Mouse (Mus musculus) mouse trophoblast stem cell (cell line): ENCODE data around the gene Rela.

ENCODE experiments used
- in situ Hi-C, 2 experiments: fragments of 300-500 bp; cut with MseI, MboI; formaldehyde crosslinking; loops; 2 replicates in 1 of 2; 3 replicates in 1 of 2; pipeline ENCODE4 v1.15.1; 2025

The Rela gene

GRCm38 (mm10) chr19:5637069-5638047 lies at the start of gene Rela:
Gene Rela, plus strand, starts transcription at chr19:5637483.
- in situ Hi-C loops: no loop called here

- in situ Hi-C loops: no loop called here
These were observed 48.1 kb upstream of the Rela start for GRCm38 (mm10) chr19:5589159-5589558.

DNA sequence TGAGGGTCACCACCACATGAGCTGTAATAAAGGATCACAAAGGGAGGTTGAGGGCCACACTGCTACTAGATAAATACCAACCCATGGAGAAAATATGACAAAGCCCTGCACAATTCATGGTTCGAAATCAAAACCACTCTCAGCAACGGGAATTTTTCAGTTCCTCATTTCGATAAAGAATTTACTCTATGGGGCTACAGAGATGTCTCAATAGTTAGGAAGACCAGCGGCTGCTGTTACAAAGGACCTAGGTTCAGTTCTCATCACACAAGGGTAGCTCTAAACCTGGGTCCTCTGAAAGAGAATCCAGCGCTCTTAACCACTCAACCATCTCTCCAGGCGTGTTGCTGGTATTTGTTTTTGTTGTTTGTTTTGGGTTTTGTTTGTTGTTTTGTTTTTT lies 45.4 kb upstream of the Rela start:
- in situ Hi-C loops: no loop called here

DNA sequence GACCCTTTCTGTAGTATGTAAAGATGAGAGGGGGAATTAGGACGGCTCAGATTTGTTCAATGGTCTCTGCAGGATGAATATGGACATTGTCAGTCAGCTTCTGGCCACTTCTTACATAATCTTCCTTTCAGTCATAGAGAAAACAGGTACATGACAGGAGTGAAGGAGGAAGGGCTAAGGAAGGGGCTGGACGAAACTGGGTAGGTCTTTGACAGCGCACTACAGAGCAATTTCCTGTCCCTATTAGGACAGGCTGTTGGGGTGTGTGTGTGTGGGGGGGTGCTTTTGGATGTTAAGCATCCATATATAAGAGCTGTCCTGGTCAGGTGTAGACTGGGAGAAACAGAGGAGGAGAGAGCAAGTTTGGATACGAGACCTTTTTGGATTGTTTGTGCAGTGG lies 38.1 kb upstream of the Rela start:
- in situ Hi-C loops: no loop called here

DNA sequence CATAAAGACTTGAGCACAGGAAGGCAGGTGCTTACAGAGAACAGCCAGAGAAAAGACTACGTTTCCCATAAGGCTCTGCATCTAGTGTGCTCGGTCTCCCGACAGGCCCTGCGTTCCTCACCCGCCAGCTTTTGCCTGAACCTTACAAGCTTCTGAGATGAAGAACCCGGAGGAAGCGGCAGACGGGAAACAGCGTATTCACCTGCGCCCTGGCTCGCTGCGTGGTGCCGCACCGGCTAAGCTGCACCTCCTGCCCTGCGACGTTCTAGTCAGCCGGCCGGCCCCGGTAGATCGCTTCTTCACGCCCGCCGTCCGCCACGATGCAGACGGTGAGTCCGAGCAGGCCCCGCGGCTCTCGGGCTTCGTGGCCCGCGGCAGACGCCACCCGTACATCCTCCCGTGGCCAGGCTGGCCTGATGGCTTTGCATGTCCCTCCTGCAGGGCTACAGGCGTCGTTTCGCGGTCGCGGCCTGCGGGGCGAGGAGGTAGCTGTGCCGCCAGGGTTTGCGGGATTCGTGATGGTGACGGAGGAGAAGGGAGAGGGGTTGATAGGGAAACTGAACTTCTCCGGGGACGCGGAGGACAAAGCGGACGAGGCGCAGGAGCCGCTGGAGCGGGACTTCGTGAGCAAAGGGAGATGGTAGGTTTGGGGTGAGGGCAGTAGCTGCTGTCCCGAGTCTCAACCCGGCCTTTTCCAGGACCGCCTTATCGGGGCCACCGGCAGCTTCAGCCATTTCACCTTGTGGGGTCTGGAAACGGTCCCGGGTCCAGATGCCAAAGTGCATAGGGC lies 35.3 kb upstream of the Rela start, which contains the start of gene Rnaseh2c:
Gene Rnaseh2c, plus strand, starts transcription at position 122 of the 790 bp plus-strand sequence.
- in situ Hi-C loops: no loop called here

DNA sequence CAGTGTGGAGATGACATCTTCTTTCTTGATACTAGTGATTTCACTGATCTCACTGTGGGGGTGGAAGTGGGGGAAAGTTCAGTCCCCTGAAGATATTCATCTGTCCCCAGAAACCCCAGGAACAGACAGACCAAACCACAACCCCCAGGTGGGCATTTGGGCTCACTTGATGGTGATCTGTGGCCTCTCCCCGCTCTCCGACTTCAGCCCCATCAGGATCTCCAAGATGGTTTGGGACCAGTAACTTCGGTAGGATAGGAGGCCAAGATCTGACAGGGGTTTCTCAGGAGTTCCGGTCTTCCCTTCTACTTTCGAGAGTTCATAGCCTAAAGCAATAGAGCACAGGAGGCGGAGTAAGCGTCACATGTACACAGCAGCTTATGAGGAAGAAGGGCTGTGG lies 33.6 kb upstream of the Rela start:
- in situ Hi-C loops: no loop called here

GRCm38 (mm10) chr19:5605126-5605525 lies 32.2 kb upstream of the Rela start:
- in situ Hi-C loops: no loop called here

DNA sequence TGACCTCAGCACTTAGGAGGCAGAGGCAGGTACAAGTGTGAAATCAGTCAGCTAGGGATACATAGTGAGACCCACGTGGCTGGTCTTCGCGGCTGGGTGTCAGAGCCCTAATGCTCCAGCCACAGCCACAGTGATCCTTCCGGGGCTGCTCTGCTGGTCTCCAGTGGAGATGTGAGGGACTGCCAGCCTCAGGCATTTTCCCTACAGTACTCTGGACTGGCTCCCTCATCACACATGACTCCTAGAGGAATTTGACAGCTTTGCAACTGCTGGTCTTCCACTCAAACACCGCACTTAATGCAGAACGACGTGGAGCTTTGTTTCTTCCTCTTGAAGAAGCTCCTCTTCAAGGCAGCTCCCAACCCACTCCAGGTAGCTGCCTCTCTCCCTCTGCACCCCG lies 31.1 kb upstream of the Rela start:
- in situ Hi-C loops: no loop called here

GRCm38 (mm10) chr19:5607705-5608410 lies 29.4 kb upstream of the Rela start:
- in situ Hi-C loops: no loop called here

DNA sequence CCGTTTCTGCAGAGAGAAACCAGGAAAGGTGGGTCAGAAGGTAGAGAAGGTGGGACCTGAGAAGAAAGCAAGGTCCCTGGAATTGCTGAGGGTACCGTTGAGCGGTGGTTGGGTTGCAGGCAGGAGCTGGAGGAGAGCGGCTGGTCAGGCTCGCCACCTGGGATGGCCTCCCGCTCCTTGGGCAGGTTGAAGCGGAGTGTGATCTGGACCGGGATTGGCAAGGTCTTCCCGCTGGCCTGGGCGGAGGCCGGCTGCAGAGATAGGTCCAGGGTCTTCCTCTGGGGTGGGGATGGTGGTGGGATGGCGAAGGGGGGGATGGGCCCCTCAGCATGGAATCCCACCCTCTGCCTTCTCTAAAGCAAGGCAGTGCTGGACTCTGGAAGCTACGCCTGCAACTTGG lies 28.6 kb upstream of the Rela start:
- in situ Hi-C loops: no loop called here

DNA sequence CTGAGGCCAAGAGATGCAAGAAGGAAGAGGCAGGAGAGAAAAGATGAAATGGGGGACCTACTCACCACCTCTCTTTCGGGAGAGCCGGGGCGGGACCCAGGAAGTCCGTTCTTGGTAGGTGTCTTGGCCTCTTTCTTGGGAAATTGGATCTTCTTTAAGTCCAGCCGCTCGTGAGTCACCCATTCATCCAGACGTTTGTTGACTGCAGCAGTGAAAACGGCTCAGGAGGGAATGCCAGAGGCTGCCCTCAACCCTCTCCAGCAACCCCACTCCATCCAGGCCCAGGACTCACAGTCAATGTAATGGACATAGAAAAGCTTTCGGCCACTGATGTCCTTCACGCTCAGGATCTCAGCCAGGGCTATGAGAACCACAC lies 28.1 kb upstream of the Rela start:
- in situ Hi-C loops: no loop called here

DNA sequence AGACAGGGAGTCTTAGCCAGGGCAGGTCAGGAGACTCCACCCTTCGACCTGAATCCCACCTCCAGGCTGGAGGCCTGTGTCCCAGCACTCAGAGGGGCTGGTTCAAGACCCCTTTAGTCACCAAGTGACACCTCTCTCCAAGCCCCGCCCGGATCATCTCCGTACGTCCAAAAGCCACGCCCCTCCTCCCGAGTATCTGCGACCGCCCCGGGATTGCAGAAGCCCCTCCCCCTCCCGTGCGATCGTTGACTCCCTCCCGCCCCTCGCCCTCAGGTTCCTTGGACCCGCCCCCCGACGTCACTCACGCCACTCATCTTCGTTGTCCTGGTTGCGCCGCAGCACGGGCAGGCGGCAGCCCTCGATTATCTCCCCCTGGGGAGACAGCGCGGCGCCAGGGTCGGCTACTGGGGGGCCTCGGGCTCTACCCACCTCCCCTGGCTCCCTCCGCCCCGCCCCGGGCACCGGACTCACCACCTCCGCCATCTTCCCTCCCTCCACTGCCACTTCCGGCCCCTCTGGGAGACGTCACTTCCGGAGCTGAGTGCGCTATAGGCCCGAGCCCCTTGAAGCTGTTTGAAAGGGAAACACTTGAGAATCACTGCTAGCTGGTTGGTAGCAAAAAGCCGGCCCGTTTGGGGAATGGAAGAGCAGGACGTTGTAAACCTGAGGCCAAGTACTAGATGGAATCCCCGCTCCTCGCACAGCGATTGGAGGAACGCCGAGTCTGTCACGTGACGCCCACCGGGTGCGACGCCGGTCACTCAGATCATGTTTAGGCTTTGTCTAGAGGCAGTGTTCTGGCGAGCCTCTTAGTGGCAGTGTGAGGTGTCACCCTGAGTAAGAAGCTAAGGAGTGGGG lies 27.5 kb upstream of the Rela start, which contains the start of gene Kat5:
Gene Kat5, minus strand, starts transcription at position 691 of the 858 bp plus-strand sequence.
- in situ Hi-C loops: no loop called here

GRCm38 (mm10) chr19:5611973-5612372 lies 25.3 kb upstream of the Rela start:
- in situ Hi-C loops: no loop called here

- in situ Hi-C loops: no loop called here
These were observed 24.4 kb upstream of the Rela start for GRCm38 (mm10) chr19:5612762-5613411.

GRCm38 (mm10) chr19:5614953-5615352 lies 22.3 kb upstream of the Rela start:
- in situ Hi-C loops: no loop called here

DNA sequence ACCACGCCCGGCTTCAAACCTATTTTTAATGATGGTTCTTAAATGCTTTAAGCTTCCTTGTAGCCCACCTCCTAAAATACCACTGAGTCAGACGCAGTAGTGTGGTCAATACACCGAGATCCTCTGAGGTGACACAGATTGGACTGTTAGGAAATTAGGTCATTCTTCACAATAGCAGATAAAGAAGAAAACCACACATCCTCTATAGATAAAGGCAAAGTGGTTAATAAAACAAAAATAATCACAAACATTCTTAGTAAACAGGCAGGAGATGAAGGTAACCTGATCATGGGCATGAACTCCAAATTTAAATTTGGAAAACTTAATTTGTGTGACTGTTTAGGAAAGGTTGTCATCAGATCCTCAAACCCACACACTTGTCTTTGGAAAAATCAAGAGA lies 17.3 kb upstream of the Rela start:
- in situ Hi-C loops: no loop called here

DNA sequence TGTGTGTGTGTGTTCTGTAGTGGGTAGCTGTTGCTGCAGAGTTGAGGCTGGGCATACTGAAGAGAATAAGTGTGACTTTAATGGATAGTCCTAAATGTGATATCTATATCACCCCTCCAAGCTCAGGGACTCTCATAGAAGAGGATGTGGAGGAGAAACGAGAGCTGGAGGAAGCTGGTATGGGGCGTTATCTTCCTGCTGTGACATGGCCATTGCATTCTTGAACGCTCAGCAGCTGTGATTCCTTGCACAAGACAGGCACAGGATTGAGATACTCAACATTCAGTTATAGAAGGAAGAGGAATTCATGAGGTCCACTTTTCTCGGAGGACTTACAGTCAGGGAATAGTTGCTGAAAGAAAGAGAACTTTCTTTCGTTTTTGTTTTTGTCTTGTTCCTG lies 15.4 kb upstream of the Rela start:
- in situ Hi-C loops: no loop called here

DNA sequence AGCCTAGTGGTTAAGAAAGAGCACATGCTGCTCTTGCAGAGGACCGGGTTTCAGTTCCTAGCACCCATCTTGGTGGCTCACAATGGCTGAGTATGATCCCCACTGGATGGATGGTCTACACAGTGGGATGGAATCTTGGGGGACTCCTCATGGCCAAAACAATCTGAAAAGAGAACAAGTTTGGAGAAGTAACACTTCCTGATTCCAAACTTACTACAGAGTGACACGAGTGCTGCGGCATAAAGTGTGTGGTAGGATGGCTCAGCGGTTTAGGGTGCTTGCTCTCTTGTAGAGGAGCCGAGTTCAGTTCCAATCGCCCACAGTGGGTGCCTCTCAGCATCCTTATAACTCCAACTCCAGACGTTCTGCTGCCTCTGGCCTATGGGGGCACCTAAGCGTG lies 12.0 kb upstream of the Rela start:
- in situ Hi-C loops: no loop called here

DNA sequence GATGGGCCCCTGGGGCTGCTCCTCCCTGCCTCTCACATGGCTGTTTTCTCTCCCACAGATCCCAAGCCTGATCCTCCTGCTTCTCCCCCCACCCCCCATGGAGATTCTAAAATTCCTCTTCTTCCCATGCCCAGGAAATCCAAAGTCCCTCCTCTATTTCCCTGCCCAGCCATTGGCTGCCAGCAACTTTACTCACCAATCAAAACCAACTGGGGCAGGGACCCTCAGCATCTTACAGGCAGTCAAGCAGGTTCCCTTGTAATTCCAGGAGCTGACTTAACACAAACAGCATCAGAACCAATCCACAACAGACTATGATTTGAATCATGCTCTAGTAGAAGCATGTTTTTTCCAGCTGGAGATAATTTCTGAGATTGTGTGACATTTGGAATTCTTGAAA lies 7.4 kb upstream of the Rela start:
- in situ Hi-C loops: no loop called here

- in situ Hi-C loops: no loop called here
These were observed 5.2 kb upstream of the Rela start for GRCm38 (mm10) chr19:5632120-5632519.
